Mouse (Mus musculus) limb, embryonic 12.5 days (tissue): ENCODE results near the gene Tmem44. TPM values are rescaled to one million over a fixed set of nuclear protein-coding genes. Genes with fewer than 3 reads are reported as not detected.

Experiments used
- ATAC-seq: fragments of 200-750 bp; cut with Nextera tagmentation; 2 replicates; pipeline ENCODE4 v1.8.0; 2017; ENCODE audit warnings: low read depth, moderate TSS enrichment; ENCODE audit not compliant: insufficient number of reproducible peaks, insufficient read depth, low FRiP score, low TSS enrichment
- H3K27ac ChIP-seq: fragments of 300-500 bp; sonication (generic); 2 replicates; pipeline ENCODE4 v1.5.1; 2016; ENCODE audit warnings: mild to moderate bottlenecking, moderate library complexity
- H3K27me3 ChIP-seq: fragments of 300-500 bp; sonication (generic); 2 replicates; pipeline ENCODE4 v1.6.1; 2016; ENCODE audit warnings: mild to moderate bottlenecking, moderate library complexity
- H3K36me3 ChIP-seq: fragments of 300-500 bp; sonication (generic); 2 replicates; pipeline ENCODE4 v1.6.1; 2016; ENCODE audit warnings: mild to moderate bottlenecking, moderate library complexity
- H3K4me1 ChIP-seq: fragments of 300-500 bp; sonication (generic); replicated peaks from 2 replicates; pipeline ENCODE4 v1.6.1; 2016
- H3K4me2 ChIP-seq: fragments of 300-500 bp; sonication (generic); 2 replicates; pipeline ENCODE4 v1.6.1; 2016; ENCODE audit warnings: mild to moderate bottlenecking, moderate library complexity
- H3K4me3 ChIP-seq: fragments of 300-500 bp; sonication (generic); replicated peaks from 2 replicates; pipeline ENCODE4 v1.5.1; 2016; ENCODE audit warnings: mild to moderate bottlenecking
- H3K9ac ChIP-seq: fragments of 300-500 bp; sonication (generic); replicated peaks from 2 replicates; pipeline ENCODE4 v1.6.1; 2016; ENCODE audit warnings: mild to moderate bottlenecking, moderate library complexity
- H3K9me3 ChIP-seq: fragments of 300-500 bp; sonication (generic); 2 replicates; pipeline ENCODE4 v1.6.1; 2016; ENCODE audit warnings: mild to moderate bottlenecking, moderate library complexity
- WGBS: fragments of 180-500 bp; shearing (Covaris S2); methylation state at CpG from one replicate; pipeline ENCODE4 v1.1.7; 2016; 5-methylcytosine and 5-hydroxymethylcytosine counted together
- polyA plus RNA-seq: library from polyadenylated mRNA; unstranded; fragments of >200 nt; fragmentation: Nextera tagmentation; extraction: Ambion mirVana; gene quantifications from 2 replicates; pipeline ENCODE4 v1.2.1, GENCODE M21; 2016

Tmem44 gene
- polyA plus RNA-seq, 1 experiment from 2014 or later, result 27.5 TPM

GRCm38 (mm10) chr16:30580765-30581164 lies 30.1 kb upstream of the Tmem44 start:
- no peak for ATAC-seq
- Histone ChIP-seq H3K9ac (no peak overlapping the region), H3K27ac (no peak overlapping the region), H3K9me3 (no peaks in the 10 kb centered on the region), H3K4me3 (no peak overlapping the region), H3K36me3 (peaks cover 99% of the 10 kb centered on the region), H3K27me3 (no peaks in the 10 kb centered on the region), H3K4me1 (no peaks in the 10 kb centered on the region), H3K4me2 (no peak overlapping the region)
- WGBS, result 90% methylated on average over 5 of the region's 5 CpGs

GRCm38 (mm10) chr16:30576392-30576791 lies 25.8 kb upstream of the Tmem44 start:
- no peaks in the 10 kb centered on the region for H3K27me3 ChIP-seq
- ATAC-seq, result no peak
- H3K4me1 ChIP-seq, result no peaks in the 10 kb centered on the region
- peaks cover 97% of the 10 kb centered on the region for H3K36me3 ChIP-seq
- no peak overlapping the region for H3K9ac ChIP-seq
- WGBS, result 90% methylated on average over 1 of the region's 1 CpGs
- H3K27ac ChIP-seq, result no peak overlapping the region
- H3K4me2 ChIP-seq, result no peak overlapping the region
- H3K4me3 ChIP-seq, result no peak overlapping the region
- H3K9me3 ChIP-seq, result no peaks in the 10 kb centered on the region

GRCm38 (mm10) chr16:30575815-30576214 lies 25.2 kb upstream of the Tmem44 start:
- Histone ChIP-seq H3K27ac (no peak overlapping the region), H3K36me3 (peaks cover 97% of the 10 kb centered on the region), H3K4me1 (no peaks in the 10 kb centered on the region)

GRCm38 (mm10) chr16:30572239-30572638 lies 21.6 kb upstream of the Tmem44 start:
- H3K36me3 ChIP-seq, result peaks cover 97% of the 10 kb centered on the region
- H3K4me2 ChIP-seq, result no peak overlapping the region
- no peak for ATAC-seq
- WGBS, result 64% methylated on average over 4 of the region's 4 CpGs
- no peaks in the 10 kb centered on the region for H3K4me1 ChIP-seq
- no peak overlapping the region for H3K4me3 ChIP-seq
- no peaks in the 10 kb centered on the region for H3K27me3 ChIP-seq
- no peaks in the 10 kb centered on the region for H3K9me3 ChIP-seq
- H3K27ac ChIP-seq, result no peak overlapping the region
- H3K9ac ChIP-seq, result no peak overlapping the region

More at GRCm38 (mm10) chr16:30575815-30576214, 25.2 kb upstream of the Tmem44 start:
- no peaks in the 10 kb centered on the region for H3K27me3 ChIP-seq
- WGBS, result 88% methylated on average over 7 of the region's 7 CpGs
- no peak for ATAC-seq
- no peak overlapping the region for H3K4me2 ChIP-seq
- no peaks in the 10 kb centered on the region for H3K9me3 ChIP-seq
- no peak overlapping the region for H3K9ac ChIP-seq
- H3K4me3 ChIP-seq, result no peak overlapping the region

- H3K36me3 ChIP-seq, result peaks cover 97% of the 10 kb centered on the region
- H3K9me3 ChIP-seq, result no peaks in the 10 kb centered on the region
- no peak overlapping the region for H3K4me2 ChIP-seq
- H3K4me3 ChIP-seq, result no peak overlapping the region
- ATAC-seq, result no peak
- no peaks in the 10 kb centered on the region for H3K27me3 ChIP-seq
- no peaks in the 10 kb centered on the region for H3K4me1 ChIP-seq
- WGBS, result 94% methylated on average over 5 of the region's 5 CpGs
- H3K9ac ChIP-seq, result no peak overlapping the region
- H3K27ac ChIP-seq, result no peak overlapping the region
These were observed 20.7 kb upstream of the Tmem44 start for GRCm38 (mm10) chr16:30571378-30571777.

GRCm38 (mm10) chr16:30570173-30570572 lies 19.5 kb upstream of the Tmem44 start:
- WGBS, result 89% methylated on average over 4 of the region's 4 CpGs

GRCm38 (mm10) chr16:30565631-30566030 lies 15.0 kb upstream of the Tmem44 start:
- no peak overlapping the region for H3K27ac ChIP-seq
- H3K36me3 ChIP-seq, result peaks cover 100% of the 10 kb centered on the region
- no peaks in the 10 kb centered on the region for H3K4me1 ChIP-seq
- 92% methylated on average over 6 of the region's 6 CpGs for WGBS
- H3K9ac ChIP-seq, result no peak overlapping the region
- H3K9me3 ChIP-seq, result no peaks in the 10 kb centered on the region
- no peak overlapping the region for H3K4me2 ChIP-seq
- ATAC-seq, result no peak
- H3K4me3 ChIP-seq, result no peak overlapping the region
- H3K27me3 ChIP-seq, result no peaks in the 10 kb centered on the region

More at GRCm38 (mm10) chr16:30570173-30570572, 19.5 kb upstream of the Tmem44 start:
- no peak overlapping the region for H3K4me2 ChIP-seq
- no peaks in the 10 kb centered on the region for H3K27me3 ChIP-seq
- H3K36me3 ChIP-seq, result peaks cover 97% of the 10 kb centered on the region
- no peaks in the 10 kb centered on the region for H3K4me1 ChIP-seq
- no peak for ATAC-seq
- H3K9me3 ChIP-seq, result no peaks in the 10 kb centered on the region
- no peak overlapping the region for H3K27ac ChIP-seq
- H3K4me3 ChIP-seq, result no peak overlapping the region
- no peak overlapping the region for H3K9ac ChIP-seq

- WGBS, result 93% methylated on average over 4 of the region's 4 CpGs
- H3K27ac ChIP-seq, result no peak overlapping the region
- peaks cover 17% of the 10 kb centered on the region for H3K9me3 ChIP-seq
- no peak overlapping the region for H3K4me3 ChIP-seq
- no peak overlapping the region for H3K4me2 ChIP-seq
- ATAC-seq, result no peak
- H3K9ac ChIP-seq, result no peak overlapping the region
- H3K36me3 ChIP-seq, result peaks cover 90% of the 10 kb centered on the region
- no peaks in the 10 kb centered on the region for H3K27me3 ChIP-seq
- H3K4me1 ChIP-seq, result no peaks in the 10 kb centered on the region
These were observed 10.0 kb upstream of the Tmem44 start for GRCm38 (mm10) chr16:30560601-30561000.

GRCm38 (mm10) chr16:30559312-30559992 lies 8.8 kb upstream of the Tmem44 start:
- WGBS, result 90% methylated on average over 5 of the region's 5 CpGs
- H3K27me3 ChIP-seq, result no peaks in the 10 kb centered on the region
- no peaks in the 10 kb centered on the region for H3K4me1 ChIP-seq
- no peak overlapping the region for H3K4me3 ChIP-seq
- H3K9me3 ChIP-seq, result peaks cover 29% of the 10 kb centered on the region
- ATAC-seq, result no peak
- no peak overlapping the region for H3K4me2 ChIP-seq
- no peak overlapping the region for H3K9ac ChIP-seq
- no peak overlapping the region for H3K27ac ChIP-seq
- peaks cover 81% of the 10 kb centered on the region for H3K36me3 ChIP-seq

- H3K4me1 ChIP-seq, result peaks cover 14% of the 10 kb centered on the region
- H3K4me3 ChIP-seq, result no peak overlapping the region
- peaks cover 27% of the 10 kb centered on the region for H3K36me3 ChIP-seq
- no peak overlapping the region for H3K9ac ChIP-seq
- 95% methylated on average over 8 of the region's 8 CpGs for WGBS
- peaks cover 33% of the 10 kb centered on the region for H3K9me3 ChIP-seq
- no peak for ATAC-seq
- H3K27me3 ChIP-seq, result 0 out of 2 replicates have a peak, but pooled peaks cover 4% of the 10 kb centered on the region
- H3K4me2 ChIP-seq, result no peak overlapping the region
- no peak overlapping the region for H3K27ac ChIP-seq
These were observed 3.5 kb upstream of the Tmem44 start for GRCm38 (mm10) chr16:30554109-30554508.

- peaks cover 14% of the 10 kb centered on the region; the same call in 1 of the 2 replicates for H3K36me3 ChIP-seq
- H3K9me3 ChIP-seq, result peaks cover 33% of the 10 kb centered on the region
- H3K27me3 ChIP-seq, result 0 out of 2 replicates have a peak, but pooled peaks cover 7% of the 10 kb centered on the region
- H3K4me3 ChIP-seq, result no peak overlapping the region
- H3K9ac ChIP-seq, result no peak overlapping the region
- no peak for ATAC-seq
- peak overlapping the region; percentile 47; the same call in 1 of the 2 replicates for H3K27ac ChIP-seq
- peaks cover 17% of the 10 kb centered on the region for H3K4me1 ChIP-seq
- no peak overlapping the region for H3K4me2 ChIP-seq
- WGBS, result 47% methylated on average over 11 of the region's 11 CpGs
These were observed 2.1 kb upstream of the Tmem44 start for GRCm38 (mm10) chr16:30552621-30553338.
